Mouse (Mus musculus) erythroblast, adult 5-6 weeks (primary cell): ENCODE results near the gene Clca4b. TPM values are rescaled to one million over a fixed set of nuclear protein-coding genes. Genes with fewer than 3 reads are reported as not detected.

Experiments
- total RNA-seq, 2 experiments: library from RNA; stranded (forward) in 1 of 2; stranded (reverse) in 1 of 2; fragments of 150-400 nt in 1 of 2; fragments of 200-764, 138-1000 nt in 1 of 2; gene quantifications; 2 replicates each; pipeline versions ENCODE4 v1.2.3 to v1.2.4; 2015 to 2017; ENCODE audit warnings: low replicate concordance in 2 of 2

Clca4b gene
- total RNA-seq, 2 experiments from 2014 or later: not detected

Other genes with a start within 250 kb of the Clca4b start
- 120 and 163 TPM in 2 replicates for gene Sh3glb1, start 212.2 kb downstream of the Clca4b start, total RNA-seq (2015; ENCODE audit: low replicate concordance)
- 118 and 151 TPM in 2 replicates for gene Sh3glb1, start 212.2 kb downstream of the Clca4b start, total RNA-seq (2017; ENCODE audit: low replicate concordance)
- 4.2 and 11.5 TPM in 2 replicates for gene Clca3a1, start 171.6 kb downstream of the Clca4b start, total RNA-seq (2015; ENCODE audit: low replicate concordance)
- gene Clca3a1, start 171.6 kb downstream of the Clca4b start, total RNA-seq (2017; ENCODE audit: low replicate concordance): 9.4 and 11.4 TPM in 2 replicates
- not detected in 2 replicates for gene Clca3a2, start 113.0 kb downstream of the Clca4b start, total RNA-seq (2015; ENCODE audit: low replicate concordance)
- not detected in 2 replicates for gene Clca3a2, start 113.0 kb downstream of the Clca4b start, total RNA-seq (2017; ENCODE audit: low replicate concordance)
- not detected in 2 replicates for gene Clca3b, start 83.2 kb downstream of the Clca4b start, total RNA-seq (2015; ENCODE audit: low replicate concordance)
- not detected in 2 replicates for gene Clca3b, start 83.2 kb downstream of the Clca4b start, total RNA-seq (2017; ENCODE audit: low replicate concordance)
- not detected in 2 replicates for gene Clca4a, start 42.5 kb upstream of the Clca4b start, total RNA-seq (2015; ENCODE audit: low replicate concordance)
- not detected in 2 replicates for gene Clca4a, start 42.5 kb upstream of the Clca4b start, total RNA-seq (2017; ENCODE audit: low replicate concordance)
- not detected in 2 replicates for gene Clca1, start 100.2 kb upstream of the Clca4b start, total RNA-seq (2015; ENCODE audit: low replicate concordance)
- not detected in 2 replicates for gene Clca1, start 100.2 kb upstream of the Clca4b start, total RNA-seq (2017; ENCODE audit: low replicate concordance)
- not detected in 2 replicates for gene Clca2, start 166.9 kb upstream of the Clca4b start, total RNA-seq (2015; ENCODE audit: low replicate concordance)
- gene Clca2, start 166.9 kb upstream of the Clca4b start, total RNA-seq (2017; ENCODE audit: low replicate concordance): not detected in 2 replicates
- gene Odf2l, start 186.1 kb upstream of the Clca4b start, total RNA-seq (2015; ENCODE audit: low replicate concordance): 9.0 and 9.2 TPM in 2 replicates
- gene Odf2l, start 186.1 kb upstream of the Clca4b start, total RNA-seq (2017; ENCODE audit: low replicate concordance): 12.1 and 16.2 TPM in 2 replicates